Mouse (Mus musculus): ENCODE data around the gene Gm9944.

- TF ChIP-seq CTCF (IDR thresholded peaks at IDR 0.05; ENCODE audit: low read depth): no peak
- TF ChIP-seq EP300 (optimal IDR thresholded peaks at IDR 0.05): no peak
Measured at GRCm38 (mm10) chr4:144406261-144406660, 46.9 kb downstream of the Gm9944 start.

Data from stomach, postnatal 0 days (tissue).